16 mouse cellular contexts compared by ENCODE assay signal in genomic region chr1:120122634-120123383, GRCm38 (mm10). TPM values are rescaled to one million over a fixed set of nuclear protein-coding genes. Genes with fewer than 3 reads are reported as not detected.
DNase-seq lines count a peak whose midpoint lies in the region; ATAC-seq and TF ChIP-seq lines count a peak whose summit lies in the region.
"Had no signal": no experiment of that assay in that cellular context is flagged by ENCODE, and none has a peak within 500 bp of the region (broad histone marks: within the 10 kb centered on the region; RNA-seq: fewer than 3 reads in every experiment).

No protein-coding gene starts in this region.

- no peak overlapping the region for H3K9ac ChIP-seq in forebrain, postnatal 0 days
- H3K9ac ChIP-seq in intestine, postnatal 0 days (ENCODE audit: low read depth, low read length): no peak overlapping the region
- H3K9ac ChIP-seq: limb, embryonic 15.5 days had no signal

- no peak for DNase-seq in forebrain, embryonic 10.5 days (ENCODE audit: extremely low spot score, low spot score)
- DNase-seq in forebrain, postnatal 0 days: no peak
- peak; percentile 50 for DNase-seq in G1E (ENCODE audit: low spot score)
- no peak for DNase-seq in right cerebral cortex, adult 18-20 months
- DNase-seq in left cerebral cortex, adult 2 months (ENCODE audit: extremely low spot score in 1 of 2, low spot score in 2 of 2): no peak
- DNase-seq: cerebellum, postnatal 14 days; gastrocnemius, postnatal 25 days; lung, postnatal 14 days; midbrain, embryonic 14.5 days; right cerebral cortex, postnatal 14 days had no signal

- no peaks in the 10 kb centered on the region for H3K27me3 ChIP-seq in forebrain, embryonic 10.5 days (ENCODE audit: poor library complexity, severe bottlenecking)
- H3K27me3 ChIP-seq in forebrain, postnatal 0 days (ENCODE audit: insufficient read depth, low read length): no peaks in the 10 kb centered on the region
- H3K27me3 ChIP-seq in G1E (ENCODE audit: insufficient read depth, low read length): no peaks in the 10 kb centered on the region
- H3K27me3 ChIP-seq in intestine, postnatal 0 days (replicated peaks; ENCODE audit: control insufficient read depth, insufficient read depth, low read length): no peaks in the 10 kb centered on the region
- H3K27me3 ChIP-seq: limb, embryonic 15.5 days had no signal

- no peak overlapping the region for H3K4me3 ChIP-seq in forebrain, embryonic 10.5 days
- no peak overlapping the region for H3K4me3 ChIP-seq in forebrain, postnatal 0 days (ENCODE audit: low read depth, low read length)
- peak overlapping the region; percentile 72 for H3K4me3 ChIP-seq in G1E (ENCODE audit: low read depth, low read length)
- H3K4me3 ChIP-seq in intestine, postnatal 0 days (ENCODE audit: low read depth, low read length): no peak overlapping the region
- H3K4me3 ChIP-seq in left cerebral cortex, adult 2 months: no peak overlapping the region
- H3K4me3 ChIP-seq: limb, embryonic 15.5 days had no signal

- intact Hi-C loops in left cerebral cortex, adult 2 months (cut with DNase I): no loop called here

- peaks cover 19% of the 10 kb centered on the region for H3K36me3 ChIP-seq in forebrain, embryonic 10.5 days (replicated peaks)
- H3K36me3 ChIP-seq in forebrain, postnatal 0 days (ENCODE audit: insufficient read depth): no peaks in the 10 kb centered on the region
- peaks cover 52% of the 10 kb centered on the region for H3K36me3 ChIP-seq in G1E (replicated peaks)
- H3K36me3 ChIP-seq in intestine, postnatal 0 days (ENCODE audit: control insufficient read depth, insufficient read depth): no peaks in the 10 kb centered on the region

- ATAC-seq in forebrain, postnatal 0 days: no peak
- no peak; the same call in 1 of the 2 replicates for ATAC-seq in G1E (ENCODE audit: extremely low read depth, insufficient number of reproducible peaks, low FRiP score, poor library complexity, severe bottlenecking)
- ATAC-seq in intestine, postnatal 0 days: no peak
- ATAC-seq in megakaryocyte progenitor cell, adult 5-6 weeks (replicated peaks; ENCODE audit: poor library complexity): peak; percentile 22; the same call in 1 of the 2 replicates
- no peak for ATAC-seq in frontal cortex, adult (ENCODE audit: low TSS enrichment)
- ATAC-seq: activated CD4-positive, CD25-positive, alpha-beta regulatory T cell, adult 4 months; inflammation-experienced regulatory T-cells, adult 6 months had no signal

- 95% methylated on average over 8 of the region's 8 CpGs for WGBS in forebrain, embryonic 10.5 days
- 94% methylated on average over 8 of the region's 8 CpGs for WGBS in forebrain, postnatal 0 days
- 83% methylated on average over 8 of the region's 8 CpGs for WGBS in intestine, postnatal 0 days

- no peaks in the 10 kb centered on the region for H3K9me3 ChIP-seq in forebrain, embryonic 10.5 days
- H3K9me3 ChIP-seq in forebrain, postnatal 0 days (ENCODE audit: low read length): no peaks in the 10 kb centered on the region
- H3K9me3 ChIP-seq in G1E (replicated peaks): no peaks in the 10 kb centered on the region
- H3K9me3 ChIP-seq in intestine, postnatal 0 days (ENCODE audit: control insufficient read depth): no peaks in the 10 kb centered on the region
- H3K9me3 ChIP-seq: limb, embryonic 15.5 days had no signal

- no peak for TF ChIP-seq CTCF in forebrain, postnatal 0 days (IDR thresholded peaks at IDR 0.05; ENCODE audit: low read depth)
- TF ChIP-seq CTCF in G1E (IDR thresholded peaks at IDR 0.05; ENCODE audit: low read depth, low read length): no peak
- TF ChIP-seq CTCF in intestine, postnatal 0 days (IDR thresholded peaks at IDR 0.05; ENCODE audit: low read depth): no peak
- no peak for TF ChIP-seq CTCF in left cerebral cortex, adult 2 months (IDR thresholded peaks at IDR 0.05)

- H3K4me2 ChIP-seq in forebrain, postnatal 0 days (ENCODE audit: low read depth): no peak overlapping the region
- peak overlapping the region; percentile 6; the same call in 1 of the 2 replicates for H3K4me2 ChIP-seq in intestine, postnatal 0 days (replicated peaks; ENCODE audit: low read depth)
- H3K4me2 ChIP-seq: limb, embryonic 15.5 days had no signal

- peaks cover 44% of the 10 kb centered on the region for H3K4me1 ChIP-seq in forebrain, embryonic 10.5 days
- peaks cover 15% of the 10 kb centered on the region for H3K4me1 ChIP-seq in forebrain, postnatal 0 days (ENCODE audit: insufficient read depth)
- peaks cover 78% of the 10 kb centered on the region for H3K4me1 ChIP-seq in G1E (ENCODE audit: insufficient read depth, low read depth, low read length)
- 0 out of 2 replicates have a peak, but pooled peaks cover 12% of the 10 kb centered on the region for H3K4me1 ChIP-seq in intestine, postnatal 0 days (replicated peaks; ENCODE audit: control insufficient read depth, insufficient read depth, low read length)

- peak overlapping the region; percentile 94; the same call in 1 of the 2 replicates for H3K27ac ChIP-seq in forebrain, embryonic 10.5 days
- H3K27ac ChIP-seq in forebrain, postnatal 0 days (ENCODE audit: low read depth, low read length): no peak overlapping the region
- peak overlapping the region; percentile 83 for H3K27ac ChIP-seq in intestine, postnatal 0 days (ENCODE audit: low read depth, low read length)
- no peak overlapping the region for H3K27ac ChIP-seq in left cerebral cortex, adult 2 months
- H3K27ac ChIP-seq: limb, embryonic 15.5 days had no signal

RNA-seq across cellular contexts. Expression of gene 3110009E18Rik, which starts 1.8 kb away (rescaled TPM):
- polyA plus RNA-seq in forebrain, embryonic 10.5 days (2016; fragmentation: Nextera tagmentation; extraction: Ambion mirVana): 21.6 and 22.7 TPM in 2 replicates
- 2.3 and 4.6 TPM in 2 replicates for total RNA-seq in forebrain, postnatal 0 days (2014; rRNA removed)
- polyA plus RNA-seq in forebrain, postnatal 0 days (2015; fragmentation: Nextera tagmentation; extraction: Ambion mirVana): 16.7 and 24.2 TPM in 2 replicates
- total RNA-seq in G1E (2014; fragmentation: Nextera tagmentation): 15.5 and 24.9 TPM in 2 replicates
- 15.0 and 16.1 TPM in 2 replicates for total RNA-seq in G1E (2017)
- 4.1 and 7.5 TPM in 2 replicates for polyA plus RNA-seq in G1E (2012)
- 8.2 and 8.7 TPM in 2 replicates for polyA plus RNA-seq in intestine, postnatal 0 days (2015; fragmentation: Nextera tagmentation; extraction: Ambion mirVana)
- 12.3 and 13.0 TPM in 2 replicates for total RNA-seq in megakaryocyte progenitor cell, adult 5-6 weeks (2015)
- total RNA-seq in megakaryocyte progenitor cell, adult 5-6 weeks (2017): 2.4 and 11.5 TPM in 2 replicates
- total RNA-seq in left cerebral cortex, adult 2 months (2021): 1 to 10 TPM; 6.3 to 6.8 TPM

RNA-seq across cellular contexts. Expression of gene Dbi, which starts 1.9 kb away (rescaled TPM):
- 797 and 870 TPM in 2 replicates for polyA plus RNA-seq in forebrain, embryonic 10.5 days (2016; fragmentation: Nextera tagmentation; extraction: Ambion mirVana)
- total RNA-seq in forebrain, postnatal 0 days (2014; rRNA removed): 533 and 625 TPM in 2 replicates
- polyA plus RNA-seq in forebrain, postnatal 0 days (2015; fragmentation: Nextera tagmentation; extraction: Ambion mirVana): 1,729 and 1,732 TPM in 2 replicates
- total RNA-seq in G1E (2014; fragmentation: Nextera tagmentation): 118 and 130 TPM in 2 replicates
- total RNA-seq in G1E (2017): 625 and 652 TPM in 2 replicates
- polyA plus RNA-seq in G1E (2012): 13.3 and 14.5 TPM in 2 replicates
- polyA plus RNA-seq in intestine, postnatal 0 days (2015; fragmentation: Nextera tagmentation; extraction: Ambion mirVana): 3,066 and 3,164 TPM in 2 replicates
- total RNA-seq in megakaryocyte progenitor cell, adult 5-6 weeks (2015): 344 and 366 TPM in 2 replicates
- total RNA-seq in megakaryocyte progenitor cell, adult 5-6 weeks (2017): 314 and 346 TPM in 2 replicates
- total RNA-seq in left cerebral cortex, adult 2 months (2021): 100 to 1,000 TPM; 202 to 252 TPM

RNA-seq across cellular contexts. Expression of gene Tmem37, which starts 48.9 kb away (rescaled TPM):
- 6.7 TPM in 2 replicates for polyA plus RNA-seq in forebrain, embryonic 10.5 days (2016; fragmentation: Nextera tagmentation; extraction: Ambion mirVana)
- 3.3 and 6.0 TPM in 2 replicates for total RNA-seq in forebrain, postnatal 0 days (2014; rRNA removed)
- 6.8 and 9.7 TPM in 2 replicates for polyA plus RNA-seq in forebrain, postnatal 0 days (2015; fragmentation: Nextera tagmentation; extraction: Ambion mirVana)
- total RNA-seq in G1E (2014; fragmentation: Nextera tagmentation): not detected in 2 replicates
- total RNA-seq in G1E (2017): 0.22 and 0.23 TPM in 2 replicates
- not detected in 2 replicates for polyA plus RNA-seq in G1E (2012)
- 593 and 673 TPM in 2 replicates for polyA plus RNA-seq in intestine, postnatal 0 days (2015; fragmentation: Nextera tagmentation; extraction: Ambion mirVana)
- total RNA-seq in megakaryocyte progenitor cell, adult 5-6 weeks (2015): 0.12 TPM in 1 of 2 replicates, not detected in the other
- total RNA-seq in megakaryocyte progenitor cell, adult 5-6 weeks (2017): 0.46 TPM in 1 of 2 replicates, not detected in the other
- total RNA-seq in left cerebral cortex, adult 2 months (2021): 1 to 10 TPM; 1.6 to 2.5 TPM

Comparison
In these comparisons a context has a peak if more than half of its experiments do, and no peak if none do; other contexts are left out.
1. H3K27ac ChIP-seq: peak in forebrain, embryonic 10.5 days (single experiment) and intestine, postnatal 0 days (single experiment); none in forebrain, postnatal 0 days (single experiment) and left cerebral cortex, adult 2 months (single experiment).